Mouse (Mus musculus): ENCODE measurements around the gene Polq.

DNA sequence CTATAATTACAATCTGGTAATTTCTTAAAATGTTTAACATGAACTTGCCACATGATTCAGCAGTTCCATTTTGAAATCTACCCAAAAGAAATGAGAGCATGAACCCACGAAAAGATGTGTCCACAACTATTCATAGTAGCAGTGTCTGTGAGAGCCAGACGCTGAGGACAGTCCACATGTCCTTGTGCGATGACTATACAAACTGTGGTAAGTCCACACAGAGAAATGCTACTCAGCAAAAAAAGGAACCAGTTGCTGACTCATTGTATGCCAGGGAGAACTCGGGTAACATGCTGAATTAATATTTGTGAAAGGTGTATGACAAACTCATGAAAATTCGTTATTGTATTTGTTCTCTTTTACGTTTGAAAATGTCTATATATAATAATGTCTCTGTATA, 13.9 kb upstream of the Polq start:
- TF ChIP-seq MYOD1 (IDR thresholded peaks at IDR 0.05; ENCODE audit: control insufficient read depth in 1 of 3, insufficient read length in 2 of 3, low read depth in 2 of 3) (no peak), MYOG (IDR thresholded peaks at IDR 0.05; ENCODE audit: control insufficient read depth in 1 of 3, insufficient read depth in 1 of 3, insufficient read length in 2 of 3, low read depth in 2 of 3) (no peak), POLR2A (IDR thresholded peaks at IDR 0.05; ENCODE audit: insufficient read length, low read depth) (no peak), USF1 (IDR thresholded peaks at IDR 0.05; ENCODE audit: low read depth) (no peak), CEBPB (IDR thresholded peaks at IDR 0.05; ENCODE audit: insufficient read depth, poor library complexity, severe bottlenecking) (no peak), MAX (IDR thresholded peaks at IDR 0.05; ENCODE audit: low read depth) (no peak), SRF (IDR thresholded peaks at IDR 0.05; ENCODE audit: control insufficient read depth, insufficient read length, low read depth) (no peak), REST (IDR thresholded peaks at IDR 0.05; ENCODE audit: insufficient read depth, insufficient read length) (no peak), E2F4 (IDR thresholded peaks at IDR 0.05; ENCODE audit: insufficient read depth) (no peak), POLR2AphosphoS2 (IDR thresholded peaks at IDR 0.05; ENCODE audit: insufficient read length, low read depth) (no peak)
